Mouse (Mus musculus): Measurements from ENCODE around the gene Gm5767. TPM values are rescaled to one million over a fixed set of nuclear protein-coding genes. Genes with fewer than 3 reads are reported as not detected.

Gm5767 gene
- polyA plus RNA-seq, 1 experiment from 2014 or later, result not detected

Other genes with a start within 250 kb of the Gm5767 start
- gene Mettl22, start 210.0 kb upstream of the Gm5767 start, polyA plus RNA-seq (2015; fragmentation: Nextera tagmentation; extraction: Ambion mirVana), result 13.9 and 14.8 TPM in 2 replicates
- gene Abat, start 167.3 kb upstream of the Gm5767 start, polyA plus RNA-seq (2015; fragmentation: Nextera tagmentation; extraction: Ambion mirVana), result 18.3 and 19.6 TPM in 2 replicates
- 51.1 and 51.6 TPM in 2 replicates for gene Pmm2, start 43.1 kb upstream of the Gm5767 start, polyA plus RNA-seq (2015; fragmentation: Nextera tagmentation; extraction: Ambion mirVana)
- 16.2 and 17.0 TPM in 2 replicates for gene Tmem186, start 43.1 kb upstream of the Gm5767 start, polyA plus RNA-seq (2015; fragmentation: Nextera tagmentation; extraction: Ambion mirVana)
- 96.4 and 97.7 TPM in 2 replicates for gene Carhsp1, start 8.6 kb upstream of the Gm5767 start, polyA plus RNA-seq (2015; fragmentation: Nextera tagmentation; extraction: Ambion mirVana)
- 23.1 and 24.4 TPM in 2 replicates for gene Usp7, start 111.5 kb downstream of the Gm5767 start, polyA plus RNA-seq (2015; fragmentation: Nextera tagmentation; extraction: Ambion mirVana)
- 16.0 and 17.9 TPM in 2 replicates for gene 1810013L24Rik, start 149.3 kb downstream of the Gm5767 start, polyA plus RNA-seq (2015; fragmentation: Nextera tagmentation; extraction: Ambion mirVana)

Measured in lung, embryonic 16.5 days (tissue).